ENCODE assay signal across 20 mouse cellular contexts in genomic region chr12:24939372-24939771, GRCm38 (mm10).
"Had no signal": no experiment of that assay in that cellular context is flagged by ENCODE, and none has a peak within 500 bp of the region (broad histone marks: within the 10 kb centered on the region; RNA-seq: fewer than 3 reads in every experiment).

No protein-coding gene starts in this region.

- H3K9me3 ChIP-seq: limb, embryonic 10.5 days; limb, embryonic 13.5 days; lung, embryonic 15.5 days; midbrain, embryonic 12.5 days; midbrain, embryonic 15.5 days; neural tube, embryonic 12.5 days; neural tube, embryonic 15.5 days had no signal

- H3K4me2 ChIP-seq: limb, embryonic 13.5 days; lung, embryonic 15.5 days; midbrain, embryonic 12.5 days; midbrain, embryonic 15.5 days; neural tube, embryonic 12.5 days; neural tube, embryonic 15.5 days had no signal

- H3K4me3 ChIP-seq: layer of hippocampus, adult 2 months; limb, embryonic 10.5 days; limb, embryonic 13.5 days; lung, embryonic 15.5 days; midbrain, embryonic 12.5 days; midbrain, embryonic 15.5 days; neural tube, embryonic 12.5 days; neural tube, embryonic 15.5 days had no signal

- H3K9ac ChIP-seq: limb, embryonic 13.5 days; lung, embryonic 15.5 days; midbrain, embryonic 12.5 days; midbrain, embryonic 15.5 days; neural tube, embryonic 12.5 days; neural tube, embryonic 15.5 days had no signal

- H3K27me3 ChIP-seq: limb, embryonic 13.5 days; lung, embryonic 15.5 days; midbrain, embryonic 12.5 days; midbrain, embryonic 15.5 days; neural tube, embryonic 12.5 days; neural tube, embryonic 15.5 days had no signal

- H3K4me1 ChIP-seq: limb, embryonic 10.5 days; limb, embryonic 13.5 days; lung, embryonic 15.5 days; midbrain, embryonic 12.5 days; midbrain, embryonic 15.5 days; neural tube, embryonic 12.5 days had no signal

- H3K27ac ChIP-seq: kidney, postnatal 0 days; layer of hippocampus, adult 2 months; limb, embryonic 10.5 days; limb, embryonic 13.5 days; lung, embryonic 15.5 days; macrophage; midbrain, embryonic 12.5 days; midbrain, embryonic 15.5 days; neural tube, embryonic 12.5 days; neural tube, embryonic 15.5 days; stomach, postnatal 0 days had no signal

- ATAC-seq: intestine, postnatal 0 days; midbrain, embryonic 15.5 days had no signal

- DNase-seq: kidney, adult 2 months; layer of hippocampus, adult 9-11 months; lung, adult 18-20 months; right cerebral cortex, adult 18-20 months; right cerebral cortex, postnatal 25 days; thymus, adult 2 months; thymus, postnatal 14 days; thymus, postnatal 4 days had no signal
